Mouse (Mus musculus) lung, embryonic 16.5 days (tissue): ENCODE data around the gene Agfg1. TPM values are rescaled to one million over a fixed set of nuclear protein-coding genes. Genes with fewer than 3 reads are reported as not detected.

Experiments used
- ATAC-seq: fragments of 200-750 bp; cut with Nextera tagmentation; 2 replicates; pipeline ENCODE4 v1.8.0; 2017; ENCODE audit warnings: low read depth, mild to moderate bottlenecking, moderate library complexity
- H3K27ac ChIP-seq: fragments of 300-500 bp; sonication (generic); 2 replicates; pipeline ENCODE4 v1.5.1; 2014; ENCODE audit warnings: mild to moderate bottlenecking, control low read depth, low read length
- H3K27me3 ChIP-seq: fragments of 300-500 bp; sonication (generic); 2 replicates; pipeline ENCODE4 v1.6.1; 2014; ENCODE audit warnings: low read depth, low read length, mixed read lengths; ENCODE audit not compliant: control insufficient read depth, insufficient read depth
- H3K36me3 ChIP-seq: fragments of 300-500 bp; sonication (generic); 2 replicates; pipeline ENCODE4 v1.6.1; 2014; ENCODE audit warnings: low read length; ENCODE audit not compliant: control insufficient read depth, insufficient read depth
- H3K4me1 ChIP-seq: fragments of 300-500 bp; sonication (generic); replicated peaks from 2 replicates; pipeline ENCODE4 v1.6.1; 2014; ENCODE audit warnings: low read length, mixed read lengths; ENCODE audit not compliant: control insufficient read depth, insufficient read depth
- H3K4me2 ChIP-seq: fragments of 300-500 bp; sonication (generic); 2 replicates; pipeline ENCODE4 v1.6.1; 2014; ENCODE audit warnings: low read depth, low read length, control low read depth
- H3K4me3 ChIP-seq: fragments of 300-500 bp; sonication (generic); 2 replicates; pipeline ENCODE4 v1.5.1; 2014; ENCODE audit warnings: mild to moderate bottlenecking, low read length, control low read depth
- H3K9ac ChIP-seq: fragments of 300-500 bp; sonication (generic); 2 replicates; pipeline ENCODE4 v1.6.1; 2014; ENCODE audit warnings: low read length, control low read depth
- H3K9me3 ChIP-seq: fragments of 300-500 bp; sonication (generic); 2 replicates; pipeline ENCODE4 v1.6.1; 2016; ENCODE audit warnings: low read length; ENCODE audit not compliant: control insufficient read depth
- WGBS: fragments of 180-500 bp; shearing (Covaris S2); extraction: QIAGEN DNeasy Blood & Tissue Kit; methylation state at CpG from one replicate; pipeline ENCODE4 v1.1.7; 2014; 5-methylcytosine and 5-hydroxymethylcytosine counted together
- polyA plus RNA-seq: library from polyadenylated mRNA; unstranded; fragments of >200 nt; fragmentation: Nextera tagmentation; extraction: Ambion mirVana; gene quantifications from 2 replicates; pipeline ENCODE4 v1.2.1, GENCODE M21; 2015

Agfg1 gene
- polyA plus RNA-seq, 1 experiment from 2014 or later: 30.8 TPM

DNA sequence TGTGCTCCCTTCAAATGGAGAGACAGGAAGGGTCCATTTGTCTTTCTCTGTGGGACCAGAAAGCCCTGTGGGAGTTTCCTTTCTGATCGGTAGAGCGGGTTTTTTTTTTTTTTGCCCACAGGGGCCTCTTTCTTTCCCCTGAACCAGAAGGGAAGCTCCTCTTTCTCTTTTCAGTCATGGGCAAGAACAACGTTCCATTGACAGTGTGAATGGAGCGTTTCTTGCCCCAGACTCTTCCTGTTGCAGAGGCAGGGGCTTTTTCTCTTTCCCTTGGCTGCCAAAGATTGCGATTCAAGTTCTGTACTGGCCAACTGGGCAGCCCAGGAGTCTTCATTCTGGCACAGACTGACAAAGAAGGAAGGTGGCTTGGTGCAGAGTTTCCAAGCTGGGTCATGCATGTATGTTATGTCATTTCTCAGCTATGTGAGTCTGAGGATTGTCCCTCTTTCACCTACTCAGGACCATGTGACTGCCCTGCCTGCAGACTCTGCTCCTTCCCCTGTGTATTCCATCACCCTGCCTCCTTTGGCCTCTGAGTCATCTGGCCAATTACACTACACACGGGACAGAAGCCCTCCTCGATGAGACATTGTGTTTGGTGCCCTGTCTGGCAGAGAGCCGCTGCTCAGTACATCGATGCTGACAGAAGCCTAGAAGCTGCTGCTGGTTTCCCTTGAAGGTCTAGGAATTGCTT is 7.6 kb upstream of the Agfg1 start:
- Histone ChIP-seq H3K27me3 (no peaks in the 10 kb centered on the region), H3K4me3 (no peak overlapping the region), H3K4me1 (no peaks in the 10 kb centered on the region), H3K9ac (no peak overlapping the region), H3K27ac (no peak overlapping the region), H3K4me2 (no peak overlapping the region), H3K9me3 (no peaks in the 10 kb centered on the region), H3K36me3 (no peaks in the 10 kb centered on the region)
- no peak for ATAC-seq
- WGBS: 60% methylated on average over 9 of the region's 9 CpGs

DNA sequence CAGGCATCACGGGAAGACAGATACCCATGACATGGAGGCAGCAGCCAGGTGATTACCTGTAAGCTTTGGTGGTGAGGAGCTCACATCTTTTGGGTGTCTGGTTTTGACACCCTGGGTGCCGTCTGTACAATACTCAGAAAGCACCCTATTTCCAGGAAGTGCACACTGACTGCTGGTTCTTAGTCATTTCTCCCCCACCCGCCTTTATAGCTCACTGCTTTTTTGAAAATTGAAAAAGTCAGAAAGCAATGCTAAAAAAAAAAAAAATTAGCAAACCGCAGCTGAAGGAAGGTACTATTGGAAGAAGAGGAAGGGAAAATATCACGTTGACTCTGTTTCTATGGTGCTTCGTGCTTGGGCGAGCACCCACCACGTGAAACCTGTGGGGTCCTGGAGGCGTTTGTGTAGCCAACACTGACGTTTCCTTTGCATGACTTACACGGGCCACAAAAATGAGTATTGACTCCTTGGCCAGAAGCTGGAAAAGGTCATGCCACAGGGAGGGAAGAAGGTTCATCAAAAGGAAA is 6.7 kb upstream of the Agfg1 start:
- Histone ChIP-seq H3K4me3 (no peak overlapping the region), H3K4me1 (no peaks in the 10 kb centered on the region), H3K9ac (no peak overlapping the region), H3K36me3 (no peaks in the 10 kb centered on the region), H3K4me2 (no peak overlapping the region), H3K27ac (no peak overlapping the region), H3K27me3 (no peaks in the 10 kb centered on the region), H3K9me3 (no peaks in the 10 kb centered on the region)
- WGBS: 75% methylated on average over 11 of the region's 11 CpGs
- no peak for ATAC-seq

DNA sequence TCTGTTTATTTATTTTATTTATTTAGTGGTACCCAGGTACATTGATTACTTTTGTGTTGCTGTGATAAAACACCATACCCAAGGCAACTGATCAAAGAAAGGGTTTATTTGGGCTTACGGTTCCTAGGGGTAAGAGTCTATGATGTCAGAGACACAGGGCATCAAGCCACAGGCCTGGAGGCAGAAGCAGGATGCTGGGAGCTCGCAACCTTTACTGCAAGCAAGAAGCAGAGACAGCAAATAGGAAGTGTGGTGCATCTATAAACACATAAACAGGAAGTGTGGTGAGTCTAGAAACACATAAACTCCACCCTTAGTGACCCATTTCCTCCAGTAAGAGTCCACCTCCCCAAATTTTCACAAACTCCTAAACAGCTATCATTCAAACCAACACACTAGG is 5.8 kb upstream of the Agfg1 start:
- Histone ChIP-seq H3K27me3 (no peaks in the 10 kb centered on the region), H3K9me3 (no peaks in the 10 kb centered on the region), H3K4me2 (no peak overlapping the region), H3K4me3 (no peak overlapping the region), H3K27ac (no peak overlapping the region), H3K36me3 (no peaks in the 10 kb centered on the region), H3K9ac (no peak overlapping the region), H3K4me1 (no peaks in the 10 kb centered on the region)
- ATAC-seq: no peak
- 84% methylated on average over 2 of the region's 2 CpGs for WGBS

DNA sequence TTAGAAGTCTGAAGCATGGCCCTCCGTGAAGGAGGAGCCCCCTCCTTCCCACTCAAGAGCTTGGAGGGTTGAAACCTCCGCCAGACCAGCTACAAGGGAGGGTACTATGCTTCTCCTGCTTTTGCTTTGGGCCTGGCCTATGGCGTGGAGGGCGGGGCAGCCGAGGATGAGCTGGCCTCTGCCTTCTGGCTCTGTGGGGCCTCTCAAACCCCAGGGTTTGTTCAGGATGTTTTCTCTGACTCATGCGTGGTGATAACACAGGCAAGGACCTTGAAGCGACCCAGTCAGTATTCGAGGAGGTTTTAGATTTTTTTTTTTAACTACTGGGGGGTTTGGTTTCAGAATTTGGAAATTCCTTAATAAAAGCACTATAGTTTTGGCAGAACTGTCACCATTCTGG is 4.7 kb upstream of the Agfg1 start:
- H3K27ac ChIP-seq: no peak overlapping the region
- H3K9ac ChIP-seq: no peak overlapping the region
- ATAC-seq: no peak
- H3K36me3 ChIP-seq: no peaks in the 10 kb centered on the region
- H3K4me2 ChIP-seq: no peak overlapping the region
- no peak overlapping the region for H3K4me3 ChIP-seq
- 0 out of 2 replicates have a peak, but pooled peaks cover 5% of the 10 kb centered on the region for H3K4me1 ChIP-seq
- 46% methylated on average over 8 of the region's 8 CpGs for WGBS
- no peaks in the 10 kb centered on the region for H3K27me3 ChIP-seq
- H3K9me3 ChIP-seq: no peaks in the 10 kb centered on the region

DNA sequence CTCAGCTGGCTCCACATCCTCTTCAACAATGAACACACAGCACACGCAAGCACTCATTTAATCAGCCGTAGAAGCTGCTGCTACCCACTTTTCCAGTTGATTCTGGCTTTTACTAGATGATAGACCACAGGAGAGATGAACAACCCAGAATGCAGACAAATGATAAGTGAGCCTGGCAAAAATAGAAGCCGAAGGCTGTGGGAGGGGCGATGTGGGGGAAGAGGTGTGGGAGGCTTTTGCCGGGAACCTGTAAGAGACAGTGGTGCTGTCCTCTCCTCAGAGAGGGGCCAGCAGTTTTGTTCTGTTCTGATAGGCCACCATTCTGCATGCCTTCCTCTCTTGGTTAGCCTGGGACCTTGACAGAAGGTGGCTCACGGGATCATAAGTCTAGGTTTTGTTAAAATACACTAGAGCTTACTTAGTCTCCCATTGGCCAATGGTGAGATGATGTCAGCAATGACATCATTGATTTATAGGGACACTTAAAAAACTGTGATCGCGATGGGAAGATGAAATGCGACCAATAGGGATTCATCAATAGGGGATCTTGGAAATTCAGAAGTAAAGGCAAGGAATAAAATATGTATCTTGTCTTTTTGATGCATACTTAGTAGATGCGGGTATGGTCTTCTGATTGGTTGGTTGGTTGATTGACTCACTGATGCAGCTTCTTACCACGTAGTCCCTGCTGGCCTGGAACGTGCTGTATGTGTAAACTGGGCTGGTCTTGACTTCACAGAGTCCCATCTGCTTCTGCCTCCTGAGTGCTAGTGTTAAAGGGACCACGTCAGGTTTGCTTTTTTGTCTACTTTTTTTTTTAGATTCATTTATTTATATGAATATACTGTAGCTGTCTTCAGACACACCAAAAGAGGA is 2.7 kb upstream of the Agfg1 start:
- Histone ChIP-seq H3K36me3 (no peaks in the 10 kb centered on the region), H3K4me1 (peaks cover 14% of the 10 kb centered on the region), H3K9me3 (no peaks in the 10 kb centered on the region), H3K4me2 (no peak overlapping the region), H3K4me3 (no peak overlapping the region), H3K27me3 (no peaks in the 10 kb centered on the region), H3K9ac (no peak overlapping the region), H3K27ac (no peak overlapping the region)
- ATAC-seq: no peak
- WGBS: 77% methylated on average over 13 of the region's 13 CpGs

DNA sequence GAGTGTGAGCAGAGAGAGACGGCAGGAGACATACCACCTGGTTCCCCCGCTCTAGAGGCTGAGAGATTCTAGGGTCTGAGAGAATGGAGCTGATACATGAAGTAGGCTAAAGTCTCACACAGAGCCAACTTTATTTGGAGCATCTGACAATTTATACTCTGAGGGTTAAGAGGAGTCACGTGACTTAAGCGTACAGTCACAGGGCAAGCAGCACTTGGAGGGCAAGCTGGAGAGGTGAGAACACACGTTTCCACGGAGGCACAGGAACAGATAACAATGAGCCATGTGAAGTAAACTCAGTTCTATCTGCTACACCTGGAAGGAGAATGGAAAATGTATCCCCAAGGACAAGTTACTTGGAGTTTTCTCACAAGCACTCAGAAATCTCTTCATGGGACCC is 1.7 kb upstream of the Agfg1 start:
- 0 out of 2 replicates have a peak, but pooled peaks cover 2% of the 10 kb centered on the region for H3K36me3 ChIP-seq
- H3K4me1 ChIP-seq: peaks cover 14% of the 10 kb centered on the region
- no peak for ATAC-seq
- no peak overlapping the region for H3K9ac ChIP-seq
- no peaks in the 10 kb centered on the region for H3K9me3 ChIP-seq
- no peak overlapping the region for H3K27ac ChIP-seq
- no peak overlapping the region for H3K4me2 ChIP-seq
- WGBS: 62% methylated on average over 6 of the region's 6 CpGs
- H3K27me3 ChIP-seq: no peaks in the 10 kb centered on the region
- no peak overlapping the region for H3K4me3 ChIP-seq

DNA sequence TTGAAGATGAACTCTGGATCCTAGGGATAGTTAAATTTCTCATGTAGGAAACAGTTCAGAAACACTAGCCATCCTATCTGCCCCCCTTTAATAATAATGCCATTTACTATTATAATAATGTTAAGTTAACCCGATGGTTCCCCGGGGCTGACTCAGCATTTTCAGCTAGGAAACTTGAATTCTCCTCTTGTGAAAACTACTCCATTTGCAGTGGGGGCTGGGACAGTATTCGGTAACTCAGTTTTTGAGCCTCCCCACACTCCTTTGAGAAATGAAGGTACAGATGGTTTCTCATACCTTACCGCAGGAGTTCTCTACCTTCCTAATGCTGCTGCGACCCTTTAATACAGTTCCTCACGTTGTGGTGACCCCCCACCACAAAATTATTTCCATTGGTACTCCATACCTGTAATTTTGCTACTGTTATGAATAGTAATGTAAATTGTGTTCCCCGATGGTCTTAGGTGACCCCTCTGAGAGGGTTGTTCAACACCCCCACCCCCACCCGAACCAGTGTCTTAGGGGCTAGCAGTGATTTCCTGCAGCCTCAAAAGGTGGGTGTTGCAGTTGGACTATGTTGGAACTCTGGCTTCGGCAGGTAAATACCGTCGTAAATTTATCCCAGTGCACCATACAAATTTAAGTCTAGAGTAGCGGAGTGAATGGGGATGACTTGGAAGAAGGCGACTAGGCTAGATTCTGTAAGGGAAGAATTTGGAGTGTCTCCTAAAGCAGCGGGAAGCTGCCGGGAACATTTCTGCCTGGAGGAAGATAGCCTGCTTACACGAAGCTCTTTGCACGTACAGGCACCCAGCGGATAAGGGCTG is 601 bp upstream of the Agfg1 start:
- H3K27ac ChIP-seq: no peak overlapping the region
- H3K9me3 ChIP-seq: no peaks in the 10 kb centered on the region
- H3K4me2 ChIP-seq: peak overlapping the region; percentile 77
- no peak; the same call in 1 of the 2 replicates for ATAC-seq
- peak overlapping the region; percentile 99 for H3K4me3 ChIP-seq
- peaks cover 14% of the 10 kb centered on the region for H3K4me1 ChIP-seq
- H3K9ac ChIP-seq: peak overlapping the region; percentile 40
- WGBS: 28% methylated on average over 18 of the region's 18 CpGs
- H3K27me3 ChIP-seq: no peaks in the 10 kb centered on the region
- 0 out of 2 replicates have a peak, but pooled peaks cover 2% of the 10 kb centered on the region for H3K36me3 ChIP-seq

DNA sequence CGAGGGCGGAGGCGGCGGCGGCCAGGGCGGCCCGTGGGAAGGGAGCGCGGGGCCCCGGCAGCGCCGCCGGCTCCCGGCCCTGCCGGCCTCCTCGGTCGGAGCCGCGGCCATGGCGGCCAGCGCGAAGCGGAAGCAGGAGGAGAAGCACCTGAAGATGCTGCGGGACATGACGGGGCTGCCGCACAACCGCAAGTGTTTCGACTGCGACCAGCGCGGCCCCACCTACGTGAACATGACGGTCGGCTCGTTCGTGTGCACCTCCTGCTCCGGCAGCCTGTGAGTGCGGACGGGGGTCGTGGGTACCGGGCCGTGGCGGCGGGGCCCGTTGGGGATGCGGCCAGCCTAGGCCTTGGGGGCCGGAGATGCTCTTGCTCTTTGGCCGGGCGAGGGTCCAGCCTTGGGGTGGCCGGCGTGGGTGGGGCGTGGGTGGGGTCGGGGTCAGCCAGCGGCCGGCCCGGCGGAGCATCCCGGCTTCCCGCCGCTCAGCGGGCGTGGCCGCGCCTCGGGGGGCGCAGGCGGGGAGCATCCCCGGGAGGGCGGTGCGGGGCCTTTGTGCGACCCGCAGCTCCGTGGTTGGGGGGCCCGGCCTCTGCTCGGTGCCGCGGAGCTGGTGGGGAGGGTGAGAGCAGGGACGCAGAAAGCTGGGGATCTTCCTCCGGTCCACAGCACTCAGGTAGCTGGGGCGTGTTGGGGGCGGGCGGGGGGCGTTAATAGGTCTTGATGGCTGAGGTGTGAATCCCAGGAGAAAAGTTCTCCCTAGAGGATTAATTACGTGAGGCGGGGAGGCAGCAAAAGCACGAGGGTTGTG is 535 bp downstream of the Agfg1 start:
- H3K4me3 ChIP-seq: peak overlapping the region; percentile 99
- WGBS: under 1% methylated on average over 61 of the region's 86 CpGs
- peak overlapping the region; percentile 88 for H3K4me2 ChIP-seq
- H3K9ac ChIP-seq: peak overlapping the region; percentile 93
- ATAC-seq: peak; percentile 80
- H3K9me3 ChIP-seq: no peaks in the 10 kb centered on the region
- peak overlapping the region; percentile 79 for H3K27ac ChIP-seq
- 0 out of 2 replicates have a peak, but pooled peaks cover 2% of the 10 kb centered on the region for H3K36me3 ChIP-seq
- peaks cover 14% of the 10 kb centered on the region for H3K4me1 ChIP-seq
- H3K27me3 ChIP-seq: no peaks in the 10 kb centered on the region
